Mouse (Mus musculus) heart, postnatal 0 days (tissue): ENCODE measurements around the gene Tbck. TPM values are rescaled to one million over a fixed set of nuclear protein-coding genes. Genes with fewer than 3 reads are reported as not detected.

ENCODE experiments used
- ATAC-seq: fragments of 200-750 bp; cut with Nextera tagmentation; 2 replicates; pipeline ENCODE4 v1.8.0; 2017; ENCODE audit warnings: low read depth, moderate number of reproducible peaks, moderate library complexity; ENCODE audit not compliant: insufficient read depth
- DNase-seq: peaks from one replicate; pipeline ENCODE4 v3.0.0-alpha.2; 2016; ENCODE audit warnings: low spot score
- H3K27ac ChIP-seq: fragments of 300-500 bp; sonication (generic); 2 replicates; pipeline ENCODE4 v1.5.1; 2014; ENCODE audit warnings: low read depth, mild to moderate bottlenecking
- H3K27me3 ChIP-seq: fragments of 300-500 bp; sonication (generic); 2 replicates; pipeline ENCODE4 v1.6.1; 2014; ENCODE audit warnings: low read length, mixed read lengths; ENCODE audit not compliant: control insufficient read depth, insufficient read depth
- H3K36me3 ChIP-seq: fragments of 300-500 bp; sonication (generic); replicated peaks from 2 replicates; pipeline ENCODE4 v1.6.1; 2014; ENCODE audit warnings: low read length, mixed read lengths; ENCODE audit not compliant: control insufficient read depth, insufficient read depth
- H3K4me1 ChIP-seq: fragments of 300-500 bp; sonication (generic); 2 replicates; pipeline ENCODE4 v1.6.1; 2014; ENCODE audit warnings: antibody characterized with exemption; ENCODE audit not compliant: control insufficient read depth, insufficient read depth
- H3K4me2 ChIP-seq: fragments of 300-500 bp; sonication (generic); 2 replicates; pipeline ENCODE4 v1.6.1; 2014; ENCODE audit warnings: low read depth, mild to moderate bottlenecking, low read length, moderate library complexity
- H3K4me3 ChIP-seq: fragments of 300-500 bp; sonication (generic); 2 replicates; pipeline ENCODE4 v1.5.1; 2014; ENCODE audit warnings: low read depth, low read length
- H3K9ac ChIP-seq: fragments of 300-500 bp; sonication (generic); replicated peaks from 2 replicates; pipeline ENCODE4 v1.6.1; 2014; ENCODE audit warnings: low read depth, low read length, mixed read lengths
- H3K9me3 ChIP-seq: fragments of 300-500 bp; sonication (generic); replicated peaks from 2 replicates; pipeline ENCODE4 v1.6.1; 2016; ENCODE audit warnings: low read length; ENCODE audit not compliant: control insufficient read depth
- CTCF ChIP-seq: IDR thresholded peaks from 2 replicates; pipeline ENCODE4 v1.5.1; 2016; ENCODE audit warnings: antibody characterized with exemption, control low read depth, low read depth
- EP300 ChIP-seq: IDR thresholded peaks from 2 replicates; pipeline ENCODE4 v1.6.1; 2016; ENCODE audit warnings: antibody characterized with exemption, low read depth
- WGBS: fragments of 180-500 bp; shearing (Covaris S2); extraction: QIAGEN DNeasy Blood & Tissue Kit; methylation state at CpG from one replicate; pipeline ENCODE4 v1.1.7; 2014; 5-methylcytosine and 5-hydroxymethylcytosine counted together
- polyA plus RNA-seq: library from polyadenylated mRNA; unstranded; fragments of >200 nt; fragmentation: Nextera tagmentation; extraction: Ambion mirVana; gene quantifications from 2 replicates; pipeline ENCODE4 v1.2.1, GENCODE M21; 2015
- total RNA-seq: library from RNA; depleted of rRNA; stranded (reverse); fragments of >200 nt; gene quantifications from 2 replicates; pipeline ENCODE4 v1.2.3, GENCODE M21; 2014; ENCODE audit warnings: low replicate concordance; rRNA removed

The Tbck gene
- total RNA-seq: 11.9 and 12.8 TPM in 2 replicates
- 9.9 and 10.0 TPM in 2 replicates for polyA plus RNA-seq

DNA sequence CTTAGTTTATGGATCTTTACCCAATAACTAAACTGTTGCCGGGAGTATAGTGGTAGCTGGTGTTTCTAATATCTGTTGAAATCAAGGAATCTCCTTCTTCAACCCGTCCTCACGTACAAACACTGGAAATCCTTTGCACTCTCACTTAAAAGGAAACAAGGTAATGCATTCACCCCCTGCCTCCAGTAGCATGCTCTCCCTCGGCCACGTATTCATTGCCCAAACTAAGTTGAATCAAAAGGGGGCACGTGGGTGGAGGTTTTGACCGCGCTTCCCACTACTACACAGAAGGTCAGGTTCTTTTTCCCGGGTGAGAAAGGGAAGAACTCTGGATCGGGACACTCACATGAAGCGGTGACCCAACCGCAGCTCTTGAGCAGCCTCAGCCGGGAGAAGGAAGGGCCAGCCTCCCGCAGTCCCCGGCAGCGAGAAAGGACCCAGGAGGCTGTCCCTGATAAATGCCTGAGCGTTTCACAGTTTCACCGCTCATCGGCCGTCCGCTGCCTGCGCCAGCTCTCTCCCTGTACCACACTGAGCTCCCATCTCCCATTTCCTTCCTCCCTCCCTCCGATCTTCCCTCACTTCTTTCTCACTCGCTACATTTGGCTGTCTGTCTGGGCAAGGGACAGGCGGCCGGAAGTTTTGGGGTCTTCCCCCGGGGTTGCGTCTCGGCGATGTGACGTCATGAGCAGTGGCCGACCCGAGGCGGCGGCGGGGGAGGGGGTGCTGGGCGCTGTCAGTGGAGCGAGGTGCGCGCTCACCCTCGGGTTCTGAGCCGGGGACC is at the start of gene Tbck:
Tbck (plus strand) TSS at position 698 of the 784 bp plus-strand sequence.
- peak; percentile 97 for ATAC-seq
- H3K4me2 ChIP-seq: peak within 1 kb of the TSS; percentile 72
- H3K4me1 ChIP-seq: peaks cover 7% of the 10 kb centered on the region

DNA sequence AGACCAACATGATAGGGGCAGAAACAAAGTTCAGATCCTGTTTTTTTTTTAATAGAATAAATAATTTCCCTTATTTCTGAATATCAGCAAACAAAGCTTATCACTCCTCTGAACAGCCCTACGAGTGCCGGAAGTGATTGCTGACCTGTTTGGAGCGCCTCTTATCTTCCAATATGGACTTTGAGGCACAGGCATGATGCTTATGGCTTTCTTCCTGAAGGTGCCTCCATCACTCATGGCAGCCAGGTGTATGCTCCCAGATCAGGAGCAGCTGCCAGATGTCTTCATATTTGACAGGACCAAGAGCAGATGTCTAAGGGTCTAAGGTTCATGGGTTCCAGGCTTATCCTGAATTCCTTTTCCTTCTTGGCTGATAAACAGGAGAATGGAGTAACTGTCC is 46.9 kb upstream of the Tbck start:
- Histone ChIP-seq H3K36me3 (no peaks in the 10 kb centered on the region), H3K9ac (no peak overlapping the region), H3K4me1 (no peaks in the 10 kb centered on the region), H3K4me2 (no peak overlapping the region), H3K4me3 (no peak overlapping the region), H3K9me3 (no peaks in the 10 kb centered on the region), H3K27me3 (no peaks in the 10 kb centered on the region), H3K27ac (no peak overlapping the region)
- ATAC-seq: no peak
- no peak for TF ChIP-seq CTCF
- TF ChIP-seq EP300: no peak
- WGBS: 64% methylated on average over 3 of the region's 3 CpGs
- no peak for DNase-seq

More for the DNA sequence above, at the start of gene Tbck:
- under 1% methylated on average over 41 of the region's 42 CpGs for WGBS
- Histone ChIP-seq H3K36me3 (peaks cover 9% of the 10 kb centered on the region; the same call in 1 of the 2 replicates), H3K27ac (peak within 1 kb of the TSS; percentile 87), H3K9me3 (no peaks in the 10 kb centered on the region), H3K4me3 (peak within 1 kb of the TSS; percentile 76), H3K27me3 (no peaks in the 10 kb centered on the region), H3K9ac (peak within 1 kb of the TSS; percentile 71)
- peak; percentile 90 for DNase-seq
- peak; percentile 96 for TF ChIP-seq EP300
- TF ChIP-seq CTCF: no peak

GRCm38 (mm10) chr3:132644071-132644470 is 39.9 kb upstream of the Tbck start:
- ATAC-seq: no peak
- no peaks in the 10 kb centered on the region for H3K36me3 ChIP-seq
- H3K9ac ChIP-seq: no peak overlapping the region
- no peak overlapping the region for H3K27ac ChIP-seq
- WGBS: 69% methylated on average over 4 of the region's 4 CpGs
- TF ChIP-seq CTCF: no peak
- no peak for TF ChIP-seq EP300
- no peak for DNase-seq
- no peaks in the 10 kb centered on the region for H3K27me3 ChIP-seq
- no peak overlapping the region for H3K4me2 ChIP-seq
- no peaks in the 10 kb centered on the region for H3K9me3 ChIP-seq
- no peak overlapping the region for H3K4me3 ChIP-seq
- H3K4me1 ChIP-seq: no peaks in the 10 kb centered on the region

DNA sequence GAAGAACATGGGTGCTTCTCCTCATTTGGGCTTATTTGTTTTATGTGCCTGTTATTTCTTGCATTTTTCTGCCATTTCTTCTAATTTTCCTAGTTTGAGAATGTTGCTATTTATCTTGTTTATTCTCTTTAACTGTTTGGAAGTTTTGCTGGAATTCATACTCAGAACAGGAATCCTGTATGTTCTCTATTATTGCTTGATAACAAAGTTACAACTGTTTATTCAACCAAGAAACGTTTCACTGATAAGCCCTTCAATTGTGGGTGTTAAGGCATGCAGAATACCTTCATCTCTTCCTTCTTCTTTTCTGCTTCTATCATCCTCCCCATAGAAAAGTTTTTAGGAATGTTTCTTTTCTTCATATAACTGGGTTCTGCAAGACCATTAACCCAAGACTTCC is 37.1 kb upstream of the Tbck start:
- no peak overlapping the region for H3K4me2 ChIP-seq
- TF ChIP-seq EP300 (no peak), CTCF (no peak)
- DNase-seq: no peak
- no peaks in the 10 kb centered on the region for H3K36me3 ChIP-seq
- no peaks in the 10 kb centered on the region for H3K9me3 ChIP-seq
- 19% methylated on average over 1 of the region's 1 CpGs for WGBS
- no peak overlapping the region for H3K9ac ChIP-seq
- no peak for ATAC-seq
- no peaks in the 10 kb centered on the region for H3K27me3 ChIP-seq
- no peaks in the 10 kb centered on the region for H3K4me1 ChIP-seq
- no peak overlapping the region for H3K4me3 ChIP-seq
- H3K27ac ChIP-seq: no peak overlapping the region

DNA sequence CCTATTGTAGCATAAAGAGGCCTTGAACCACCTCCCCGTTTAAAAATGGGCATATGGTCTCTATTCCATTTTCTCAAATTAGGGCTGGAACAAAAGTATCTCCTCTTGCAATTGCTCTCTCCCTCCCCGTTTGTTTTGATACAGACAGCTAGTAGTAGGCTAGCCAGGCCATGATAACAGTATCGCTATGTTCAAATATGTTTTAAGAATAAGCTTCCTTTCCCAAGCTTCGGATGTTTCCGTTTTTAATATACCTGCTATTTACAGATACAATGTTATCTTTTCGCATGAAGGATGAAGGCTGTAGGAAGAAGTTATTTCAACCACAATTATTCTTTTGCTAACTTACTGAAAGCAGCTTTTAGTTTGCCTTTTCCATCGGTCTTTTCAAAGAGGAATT is 34.6 kb upstream of the Tbck start:
- Histone ChIP-seq H3K9me3 (no peaks in the 10 kb centered on the region), H3K36me3 (no peaks in the 10 kb centered on the region), H3K4me2 (no peak overlapping the region), H3K9ac (no peak overlapping the region), H3K27me3 (no peaks in the 10 kb centered on the region), H3K4me1 (no peaks in the 10 kb centered on the region), H3K4me3 (no peak overlapping the region), H3K27ac (no peak overlapping the region)
- no peak for TF ChIP-seq EP300
- no peak for TF ChIP-seq CTCF
- WGBS: 63% methylated on average over 7 of the region's 7 CpGs
- no peak for ATAC-seq
- DNase-seq: no peak
